Mouse (Mus musculus): Measurements from ENCODE around the gene Soat2.
"Not testable (repeated sequence)": the region's sequence is repeated elsewhere in the genome, so short reads cannot be mapped to it uniquely, and the experiment has no call there.

The Soat2 gene

GRCm38 (mm10) chr15:102146089-102146488 is 4.2 kb upstream of the Soat2 start:
- DNase-seq (ENCODE audit: low spot score in 2 of 2): no peak

- DNase-seq (ENCODE audit: low spot score in 2 of 2): no peak
Measured at GRCm38 (mm10) chr15:102146882-102147281, 3.4 kb upstream of the Soat2 start.

GRCm38 (mm10) chr15:102147674-102148402 is 2.5 kb upstream of the Soat2 start:
- no peak for DNase-seq (ENCODE audit: low spot score in 2 of 2)

GRCm38 (mm10) chr15:102149561-102149960 is 765 bp upstream of the Soat2 start:
- no peak for DNase-seq (ENCODE audit: low spot score in 2 of 2)

- no peak for DNase-seq (ENCODE audit: low spot score in 2 of 2)
Measured at GRCm38 (mm10) chr15:102152646-102153045, 2.3 kb downstream of the Soat2 start.

GRCm38 (mm10) chr15:102155006-102155405 is 4.7 kb downstream of the Soat2 start:
- not testable (repeated sequence) for DNase-seq (ENCODE audit: low spot score in 2 of 2)

GRCm38 (mm10) chr15:102156836-102157235 is 6.5 kb downstream of the Soat2 start:
- DNase-seq (ENCODE audit: low spot score in 2 of 2): no peak

- no peak for DNase-seq (ENCODE audit: low spot score in 2 of 2)
Measured at GRCm38 (mm10) chr15:102160415-102161060, 10.2 kb downstream of the Soat2 start.

GRCm38 (mm10) chr15:102163900-102164693 is 13.8 kb downstream of the Soat2 start:
- DNase-seq (ENCODE audit: low spot score in 2 of 2): no peak

GRCm38 (mm10) chr15:102165468-102166100 is 15.3 kb downstream of the Soat2 start:
- DNase-seq (ENCODE audit: low spot score in 2 of 2): no peak

- peak in 1 of 2 experiments; percentile 48 for DNase-seq (ENCODE audit: low spot score in 2 of 2)
Measured at GRCm38 (mm10) chr15:102167620-102168021, 17.3 kb downstream of the Soat2 start.

GRCm38 (mm10) chr15:102169064-102169463 is 18.7 kb downstream of the Soat2 start:
- DNase-seq (ENCODE audit: low spot score in 2 of 2): peak in 1 of 2 experiments; percentile 63

GRCm38 (mm10) chr15:102173581-102173980 is 23.3 kb downstream of the Soat2 start:
- no peak for DNase-seq (ENCODE audit: low spot score in 2 of 2)

- DNase-seq (ENCODE audit: low spot score in 2 of 2): no peak
Measured at GRCm38 (mm10) chr15:102175736-102176319, 25.5 kb downstream of the Soat2 start.

GRCm38 (mm10) chr15:102176571-102177316 is 26.4 kb downstream of the Soat2 start:
- no peak for DNase-seq (ENCODE audit: low spot score in 2 of 2)

- DNase-seq (ENCODE audit: low spot score in 2 of 2): no peak
Measured at GRCm38 (mm10) chr15:102177417-102177816, 27.1 kb downstream of the Soat2 start.

- peak; percentile 73 to 86 for DNase-seq (ENCODE audit: low spot score in 2 of 2)
Measured at GRCm38 (mm10) chr15:102178279-102178678, 28.0 kb downstream of the Soat2 start.

- DNase-seq (ENCODE audit: low spot score in 2 of 2): no peak
Measured at GRCm38 (mm10) chr15:102179106-102179505, 28.8 kb downstream of the Soat2 start.

- DNase-seq (ENCODE audit: low spot score in 2 of 2): no peak
Measured at GRCm38 (mm10) chr15:102179924-102180323, 29.6 kb downstream of the Soat2 start.

GRCm38 (mm10) chr15:102183076-102183475 is 32.8 kb downstream of the Soat2 start:
- DNase-seq (ENCODE audit: low spot score in 2 of 2): no peak

- DNase-seq (ENCODE audit: low spot score in 2 of 2): no peak
Measured at GRCm38 (mm10) chr15:102186239-102186638, 35.9 kb downstream of the Soat2 start.

All from urinary bladder, adult 18-20 months (tissue).